Mouse (Mus musculus): ENCODE measurements around the gene 2810006K23Rik. TPM values are rescaled to one million over a fixed set of nuclear protein-coding genes. Genes with fewer than 3 reads are reported as not detected.
"Not testable (repeated sequence)": the region's sequence is repeated elsewhere in the genome, so short reads cannot be mapped to it uniquely, and the experiment has no call there.

2810006K23Rik gene
- polyA plus RNA-seq (2016; fragmentation: Nextera tagmentation; extraction: Ambion mirVana) = 10.2 and 10.5 TPM in 2 replicates

DNA sequence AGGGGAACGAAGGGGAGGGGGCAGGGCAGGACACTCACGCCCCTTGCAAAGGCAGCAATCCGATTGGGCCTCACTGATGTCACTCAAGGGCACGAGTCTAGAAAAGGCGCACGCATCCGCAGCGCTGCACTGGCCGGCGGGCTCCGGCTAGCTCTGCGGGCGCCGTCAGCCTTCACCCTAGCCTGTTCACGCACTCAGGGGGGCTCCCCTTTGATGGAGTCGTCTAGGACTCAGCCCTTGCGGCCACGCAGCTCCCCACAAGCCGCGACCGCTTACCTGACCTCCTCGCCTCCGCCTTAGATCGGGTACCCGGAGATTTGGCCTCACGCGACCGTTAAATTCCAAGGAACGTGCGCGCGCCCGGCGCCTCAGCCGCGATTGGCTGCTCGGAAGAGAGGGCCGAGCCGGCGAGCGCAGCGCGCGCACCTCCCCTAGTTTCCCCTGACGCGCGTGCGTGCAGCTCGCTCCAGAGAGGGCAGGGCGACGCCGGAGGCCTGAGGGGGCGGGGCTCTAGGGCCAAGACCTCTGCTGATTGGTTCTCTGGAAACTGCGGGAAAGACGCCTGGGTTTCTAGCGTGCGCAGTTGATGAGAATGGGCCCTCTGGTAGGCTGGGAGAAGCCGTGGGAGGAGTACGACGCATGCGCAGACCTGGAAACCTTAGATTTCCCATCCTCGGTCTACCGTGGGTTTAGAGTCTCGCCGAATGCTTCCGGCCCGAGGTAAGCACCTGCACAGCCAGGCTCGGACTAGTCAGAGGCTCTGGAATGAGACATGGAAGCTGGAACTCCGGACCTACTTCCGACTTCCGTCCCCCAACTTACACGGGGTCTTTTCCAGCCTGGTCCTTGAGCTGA, at the start of gene 2810006K23Rik, which contains the start of gene Mphosph9:
Gene 2810006K23Rik (plus strand): TSS at position 580 of the 855 bp plus-strand sequence.
Gene Mphosph9 (minus strand): TSS at position 463 of the 855 bp plus-strand sequence.
- under 1% methylated on average over 72 of the region's 72 CpGs for WGBS (ENCODE audit: insufficient replicate concordance)
- Histone ChIP-seq H3K4me2 (peak within 1 kb of the TSS; percentile 84), H3K9ac (peak within 1 kb of the TSS; percentile 80), H3K4me3 (peak within 1 kb of the TSS; percentile 75), H3K27ac (peak within 1 kb of the TSS; percentile 93), H3K9me3 (replicated peaks) (no peaks in the 10 kb centered on the region), H3K27me3 (replicated peaks) (no peaks in the 10 kb centered on the region), H3K36me3 (peaks cover 17% of the 10 kb centered on the region), H3K4me1 (peaks cover 18% of the 10 kb centered on the region)
- ATAC-seq = peak; percentile 96

- ATAC-seq = no peak
- H3K4me2 ChIP-seq = no peak overlapping the region
- no peak overlapping the region for H3K9ac ChIP-seq
- H3K4me1 ChIP-seq = no peaks in the 10 kb centered on the region
- no peaks in the 10 kb centered on the region for H3K27me3 ChIP-seq (replicated peaks)
- 76% methylated on average over 2 of the region's 2 CpGs for WGBS (ENCODE audit: insufficient replicate concordance)
- no peak overlapping the region for H3K27ac ChIP-seq
- H3K36me3 ChIP-seq = peaks cover 85% of the 10 kb centered on the region
- H3K4me3 ChIP-seq = no peak overlapping the region
- H3K9me3 ChIP-seq (replicated peaks) = peaks cover 2% of the 10 kb centered on the region; the same call in 1 of the 2 replicates
Measured at GRCm38 (mm10) chr5:124282854-124283253, 45.0 kb upstream of the 2810006K23Rik start.

DNA sequence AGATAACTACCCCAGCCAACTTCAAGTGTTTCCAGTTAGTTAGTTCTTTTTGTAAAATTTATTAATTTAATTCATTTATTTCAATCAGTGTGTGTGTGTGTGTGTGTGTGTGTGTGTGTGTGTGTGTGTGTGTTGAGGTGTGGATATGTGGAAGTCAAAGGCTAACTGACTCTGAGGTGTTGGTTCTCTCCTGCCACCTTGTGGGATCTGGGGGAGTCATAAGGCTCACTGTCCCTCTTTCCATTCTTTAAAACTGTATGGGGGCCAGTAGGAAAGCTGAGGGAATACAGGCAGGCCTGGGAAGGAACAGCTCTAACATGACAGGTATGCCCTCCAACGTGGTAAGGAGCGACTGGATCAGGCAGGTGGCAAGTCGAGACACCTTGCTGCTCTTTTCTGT, 43.6 kb upstream of the 2810006K23Rik start:
- WGBS (ENCODE audit: insufficient replicate concordance) = 77% methylated on average over 3 of the region's 3 CpGs
- H3K4me1 ChIP-seq = no peaks in the 10 kb centered on the region
- H3K27me3 ChIP-seq (replicated peaks) = no peaks in the 10 kb centered on the region
- H3K9ac ChIP-seq = no peak overlapping the region
- H3K36me3 ChIP-seq = peaks cover 85% of the 10 kb centered on the region
- no peak overlapping the region for H3K27ac ChIP-seq
- no peak overlapping the region for H3K4me3 ChIP-seq
- no peak overlapping the region for H3K4me2 ChIP-seq
- no peak for ATAC-seq
- peaks cover 3% of the 10 kb centered on the region; the same call in 1 of the 2 replicates for H3K9me3 ChIP-seq (replicated peaks)

GRCm38 (mm10) chr5:124287616-124288247, 40.2 kb upstream of the 2810006K23Rik start:
- 87% methylated on average over 6 of the region's 6 CpGs for WGBS (ENCODE audit: insufficient replicate concordance)
- H3K4me3 ChIP-seq = no peak overlapping the region
- no peaks in the 10 kb centered on the region for H3K27me3 ChIP-seq (replicated peaks)
- H3K4me2 ChIP-seq = no peak overlapping the region
- no peak overlapping the region for H3K27ac ChIP-seq
- H3K9ac ChIP-seq = no peak overlapping the region
- H3K9me3 ChIP-seq (replicated peaks) = peaks cover 3% of the 10 kb centered on the region; the same call in 1 of the 2 replicates
- no peaks in the 10 kb centered on the region for H3K4me1 ChIP-seq
- ATAC-seq = no peak
- H3K36me3 ChIP-seq = peaks cover 89% of the 10 kb centered on the region

GRCm38 (mm10) chr5:124290216-124290615, 37.7 kb upstream of the 2810006K23Rik start:
- no peak overlapping the region for H3K27ac ChIP-seq
- no peak overlapping the region for H3K9ac ChIP-seq
- ATAC-seq = no peak
- peaks cover 3% of the 10 kb centered on the region; the same call in 1 of the 2 replicates for H3K9me3 ChIP-seq (replicated peaks)
- peaks cover 94% of the 10 kb centered on the region for H3K36me3 ChIP-seq
- H3K4me1 ChIP-seq = no peaks in the 10 kb centered on the region
- H3K4me3 ChIP-seq = no peak overlapping the region
- 77% methylated on average over 4 of the region's 4 CpGs for WGBS (ENCODE audit: insufficient replicate concordance)
- H3K4me2 ChIP-seq = no peak overlapping the region
- H3K27me3 ChIP-seq (replicated peaks) = no peaks in the 10 kb centered on the region

DNA sequence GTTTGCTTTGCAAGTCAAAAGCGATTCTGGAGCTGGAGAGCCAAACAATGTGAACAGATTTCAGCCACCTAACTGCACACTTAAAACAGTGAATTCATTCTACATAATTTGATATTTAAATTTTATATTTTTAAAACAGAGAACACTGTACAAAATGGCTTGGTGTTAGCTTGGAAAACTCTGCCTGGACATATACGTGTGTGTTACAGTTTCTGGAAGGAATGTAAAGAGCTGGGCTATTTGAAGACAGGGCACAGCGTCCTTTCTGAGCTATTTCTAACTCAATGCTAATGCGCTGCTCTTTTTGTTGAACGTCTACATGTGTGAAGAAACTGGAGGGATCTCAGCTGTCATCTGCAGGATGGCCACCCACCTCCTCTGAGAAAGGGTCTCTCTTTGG, 33.9 kb upstream of the 2810006K23Rik start:
- H3K27ac ChIP-seq = no peak overlapping the region
- H3K4me2 ChIP-seq = no peak overlapping the region
- H3K9me3 ChIP-seq (replicated peaks) = no peaks in the 10 kb centered on the region
- no peaks in the 10 kb centered on the region for H3K4me1 ChIP-seq
- no peaks in the 10 kb centered on the region for H3K27me3 ChIP-seq (replicated peaks)
- peaks cover 94% of the 10 kb centered on the region for H3K36me3 ChIP-seq
- ATAC-seq = no peak
- H3K9ac ChIP-seq = no peak overlapping the region
- H3K4me3 ChIP-seq = no peak overlapping the region
- WGBS (ENCODE audit: insufficient replicate concordance) = 86% methylated on average over 5 of the region's 5 CpGs

- no peaks in the 10 kb centered on the region for H3K9me3 ChIP-seq (replicated peaks)
- H3K4me3 ChIP-seq = no peak overlapping the region
- no peak overlapping the region for H3K4me2 ChIP-seq
- WGBS (ENCODE audit: insufficient replicate concordance) = 91% methylated on average over 4 of the region's 4 CpGs
- ATAC-seq = no peak
- no peak overlapping the region for H3K9ac ChIP-seq
- H3K27me3 ChIP-seq (replicated peaks) = no peaks in the 10 kb centered on the region
- H3K4me1 ChIP-seq = no peaks in the 10 kb centered on the region
- no peak overlapping the region for H3K27ac ChIP-seq
- peaks cover 81% of the 10 kb centered on the region for H3K36me3 ChIP-seq
Measured at GRCm38 (mm10) chr5:124296475-124296874, 31.4 kb upstream of the 2810006K23Rik start.

DNA sequence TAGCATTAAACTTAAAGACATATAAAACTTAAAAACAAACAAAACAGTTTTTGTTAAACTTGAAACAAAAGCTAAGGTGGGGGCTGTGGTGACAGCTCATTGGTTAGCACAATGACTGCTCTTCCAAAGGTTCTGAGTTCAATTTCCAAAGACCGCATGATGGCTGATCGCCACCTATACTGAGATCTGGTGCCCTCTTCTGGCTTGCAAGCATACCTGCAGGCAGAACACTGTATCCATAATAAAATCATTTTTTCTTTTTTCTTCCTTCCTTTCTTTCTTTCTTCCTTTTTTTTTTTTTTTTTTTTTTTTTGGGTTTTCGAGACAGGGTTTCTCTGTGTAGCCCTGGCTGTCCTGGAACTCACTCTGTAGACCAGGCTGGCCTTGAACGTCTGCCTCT, 28.6 kb upstream of the 2810006K23Rik start:
- 59% methylated on average over 4 of the region's 4 CpGs for WGBS (ENCODE audit: insufficient replicate concordance)

DNA sequence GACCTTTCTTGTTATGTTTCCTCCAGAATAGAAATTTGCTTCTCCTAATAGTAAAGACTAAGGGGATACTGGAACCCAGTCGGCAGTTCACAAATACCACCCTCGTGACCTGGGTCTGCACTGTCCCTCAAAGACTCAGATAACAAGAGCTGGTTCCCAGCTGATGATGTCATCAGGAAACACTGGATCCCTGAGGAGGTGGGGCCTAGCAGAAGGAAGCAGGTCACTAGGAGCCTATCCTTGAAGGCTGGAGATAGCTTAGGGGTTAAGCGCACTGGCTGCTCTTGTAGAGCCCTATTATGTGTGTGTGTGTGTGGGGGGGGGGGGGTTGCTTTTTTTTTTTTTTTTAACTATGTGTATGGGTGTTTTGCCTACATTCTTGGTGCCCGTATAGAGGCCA, 27.8 kb upstream of the 2810006K23Rik start:
- H3K36me3 ChIP-seq = peaks cover 66% of the 10 kb centered on the region
- H3K4me3 ChIP-seq = no peak overlapping the region
- H3K27me3 ChIP-seq (replicated peaks) = no peaks in the 10 kb centered on the region
- 58% methylated on average over 4 of the region's 4 CpGs for WGBS (ENCODE audit: insufficient replicate concordance)
- H3K27ac ChIP-seq = no peak overlapping the region
- no peak overlapping the region for H3K9ac ChIP-seq
- H3K4me1 ChIP-seq = no peaks in the 10 kb centered on the region
- no peak for ATAC-seq
- H3K4me2 ChIP-seq = no peak overlapping the region
- no peaks in the 10 kb centered on the region for H3K9me3 ChIP-seq (replicated peaks)

More for the DNA sequence above, 28.6 kb upstream of the 2810006K23Rik start:
- not testable (repeated sequence) for H3K4me2 ChIP-seq; H3K4me1 ChIP-seq; H3K27ac ChIP-seq; ATAC-seq; H3K27me3 ChIP-seq (replicated peaks); H3K9ac ChIP-seq; H3K4me3 ChIP-seq; H3K9me3 ChIP-seq (replicated peaks)
- H3K36me3 ChIP-seq = peaks cover 68% of the 10 kb centered on the region

DNA sequence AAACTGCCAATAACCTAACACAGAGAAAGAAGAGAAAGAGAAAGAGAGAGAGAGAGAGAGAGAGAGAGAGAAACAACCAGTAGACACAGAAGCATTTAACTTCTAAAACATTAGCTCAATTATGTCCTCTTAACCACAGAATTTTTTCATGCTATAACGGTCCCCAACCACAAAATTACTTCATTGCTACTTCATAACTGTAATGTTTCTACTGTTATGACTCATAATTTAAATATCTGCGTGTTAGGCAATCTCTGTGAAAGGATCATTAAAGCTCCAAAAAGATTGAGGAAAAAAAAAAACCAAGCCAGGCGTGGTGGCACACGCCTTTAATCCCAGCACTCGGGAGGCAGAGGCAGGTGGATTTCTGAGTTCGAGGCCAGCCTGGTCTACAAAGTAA, 25.0 kb upstream of the 2810006K23Rik start:
- H3K9ac ChIP-seq; H3K9me3 ChIP-seq (replicated peaks); H3K4me1 ChIP-seq; H3K27me3 ChIP-seq (replicated peaks); H3K4me2 ChIP-seq; H3K27ac ChIP-seq; ATAC-seq; H3K4me3 ChIP-seq: not testable (repeated sequence)
- 72% methylated on average over 6 of the region's 6 CpGs for WGBS (ENCODE audit: insufficient replicate concordance)
- peaks cover 66% of the 10 kb centered on the region for H3K36me3 ChIP-seq

GRCm38 (mm10) chr5:124309155-124309554, 18.7 kb upstream of the 2810006K23Rik start:
- no peak overlapping the region for H3K4me3 ChIP-seq
- H3K9me3 ChIP-seq (replicated peaks) = peaks cover 8% of the 10 kb centered on the region; the same call in 1 of the 2 replicates
- 86% methylated on average over 10 of the region's 10 CpGs for WGBS (ENCODE audit: insufficient replicate concordance)
- H3K27me3 ChIP-seq (replicated peaks) = no peaks in the 10 kb centered on the region
- H3K9ac ChIP-seq = no peak overlapping the region
- no peak overlapping the region for H3K4me2 ChIP-seq
- H3K27ac ChIP-seq = no peak overlapping the region
- peaks cover 79% of the 10 kb centered on the region for H3K36me3 ChIP-seq
- no peak for ATAC-seq
- no peaks in the 10 kb centered on the region for H3K4me1 ChIP-seq

DNA sequence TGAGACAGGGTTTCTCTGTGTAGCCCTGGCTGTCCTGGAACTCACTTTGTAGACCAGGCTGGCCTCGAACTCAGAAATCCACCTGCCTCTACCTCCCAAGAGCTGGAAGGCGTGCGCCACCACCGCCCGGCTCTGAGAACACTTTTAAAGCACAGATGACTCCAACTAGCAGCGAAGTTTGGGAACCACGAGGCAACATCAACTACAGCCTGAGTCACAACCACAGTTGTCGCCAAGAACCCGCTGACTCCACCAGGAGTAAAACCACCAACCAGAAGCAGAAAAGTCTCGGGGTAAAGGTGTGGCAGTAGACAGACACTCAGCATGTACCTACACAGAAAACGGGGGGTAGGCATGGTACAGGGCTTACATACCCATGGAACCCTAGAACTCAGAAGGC, 17.8 kb upstream of the 2810006K23Rik start:
- H3K9me3 ChIP-seq (replicated peaks) = peaks cover 8% of the 10 kb centered on the region; the same call in 1 of the 2 replicates
- peaks cover 85% of the 10 kb centered on the region for H3K36me3 ChIP-seq
- no peaks in the 10 kb centered on the region for H3K4me1 ChIP-seq
- no peak overlapping the region for H3K4me2 ChIP-seq
- H3K27ac ChIP-seq = no peak overlapping the region
- no peak overlapping the region for H3K4me3 ChIP-seq
- ATAC-seq = no peak
- H3K9ac ChIP-seq = no peak overlapping the region
- WGBS (ENCODE audit: insufficient replicate concordance) = 81% methylated on average over 11 of the region's 11 CpGs
- no peaks in the 10 kb centered on the region for H3K27me3 ChIP-seq (replicated peaks)
